Mouse (Mus musculus): ENCODE measurements around the gene Cadps2. TPM values are rescaled to one million over a fixed set of nuclear protein-coding genes. Genes with fewer than 3 reads are reported as not detected.

Gene Cadps2
- total and polyA plus RNA-seq, 3 experiments = 0.87 TPM; not detected in 2

DNA sequence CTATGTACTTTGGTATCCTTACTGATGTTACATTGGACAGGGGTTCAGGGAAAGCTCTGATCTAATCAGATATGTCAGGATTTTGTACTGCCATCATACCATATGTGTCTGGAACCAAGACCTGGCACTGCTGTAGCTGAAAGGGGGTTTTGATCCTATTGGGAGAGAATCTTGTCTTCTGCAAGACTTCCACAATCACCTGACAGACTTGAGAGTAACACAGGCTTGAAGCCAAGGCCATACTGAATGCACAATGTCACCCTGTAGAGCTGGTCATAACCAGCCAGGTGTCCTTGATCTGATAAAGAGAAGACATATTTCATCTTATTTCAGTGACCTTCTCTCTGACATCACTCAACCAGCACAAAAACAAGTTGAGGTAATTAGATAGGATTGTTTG is 30.8 kb upstream of the Cadps2 start:
- TF ChIP-seq POLR2AphosphoS5 (IDR thresholded peaks at IDR 0.05; ENCODE audit: insufficient replicate concordance, low read depth, low read length) (no peak), GATA2 (IDR thresholded peaks at IDR 0.05; ENCODE audit: borderline replicate concordance, low read depth, low read length) (no peak), TAL1 (conservative IDR thresholded peaks at IDR 0.05; ENCODE audit: low read depth, low read length) (no peak), CTCF (IDR thresholded peaks at IDR 0.05; ENCODE audit: low read depth, low read length) (no peak), GATA1 (IDR thresholded peaks at IDR 0.05; ENCODE audit: borderline replicate concordance, low read length) (no peak)

DNA sequence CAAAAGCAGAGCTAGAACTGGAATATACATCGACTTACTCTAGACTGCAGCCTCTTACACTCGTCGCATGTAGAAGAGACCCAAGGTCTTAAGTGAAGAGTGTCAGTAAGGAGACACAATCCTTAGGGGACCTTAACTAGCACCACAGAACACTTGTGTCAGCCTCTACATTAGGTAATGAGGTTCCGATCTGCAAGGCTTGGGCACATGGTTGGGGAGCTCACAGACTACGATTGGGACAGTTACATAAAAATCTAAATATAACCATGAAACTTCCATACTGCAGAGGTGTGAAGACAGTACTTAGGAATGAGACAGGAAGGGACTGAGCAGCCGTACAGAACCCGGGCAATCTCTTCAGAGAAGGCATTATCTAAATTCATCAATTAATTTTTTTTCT is 27.1 kb upstream of the Cadps2 start:
- Histone ChIP-seq H3K4me3 (ENCODE audit: low read depth, low read length) (no peak overlapping the region), H3K36me3 (replicated peaks) (no peaks in the 10 kb centered on the region), H3K27me3 (ENCODE audit: insufficient read depth, low read length) (no peaks in the 10 kb centered on the region), H3K4me1 (ENCODE audit: insufficient read depth, low read depth, low read length) (no peaks in the 10 kb centered on the region), H3K9me3 (replicated peaks) (no peaks in the 10 kb centered on the region)
- ATAC-seq (ENCODE audit: extremely low read depth, insufficient number of reproducible peaks, low FRiP score, poor library complexity, severe bottlenecking) = no peak
- no peak for TF ChIP-seq TAL1 (conservative IDR thresholded peaks at IDR 0.05; ENCODE audit: low read depth, low read length)
- TF ChIP-seq GATA2 (IDR thresholded peaks at IDR 0.05; ENCODE audit: borderline replicate concordance, low read depth, low read length) = no peak
- TF ChIP-seq CTCF (IDR thresholded peaks at IDR 0.05; ENCODE audit: low read depth, low read length) = no peak
- no peak for TF ChIP-seq POLR2AphosphoS5 (IDR thresholded peaks at IDR 0.05; ENCODE audit: insufficient replicate concordance, low read depth, low read length)
- TF ChIP-seq GATA1 (IDR thresholded peaks at IDR 0.05; ENCODE audit: borderline replicate concordance, low read length) = no peak
- DNase-seq (ENCODE audit: low spot score) = no peak

More for the DNA sequence above, 30.8 kb upstream of the Cadps2 start:
- Histone ChIP-seq H3K4me1 (ENCODE audit: insufficient read depth, low read depth, low read length) (no peaks in the 10 kb centered on the region), H3K27me3 (ENCODE audit: insufficient read depth, low read length) (no peaks in the 10 kb centered on the region), H3K36me3 (replicated peaks) (no peaks in the 10 kb centered on the region), H3K9me3 (replicated peaks) (no peaks in the 10 kb centered on the region), H3K4me3 (ENCODE audit: low read depth, low read length) (no peak overlapping the region)
- DNase-seq (ENCODE audit: low spot score) = no peak
- ATAC-seq (ENCODE audit: extremely low read depth, insufficient number of reproducible peaks, low FRiP score, poor library complexity, severe bottlenecking) = no peak

DNA sequence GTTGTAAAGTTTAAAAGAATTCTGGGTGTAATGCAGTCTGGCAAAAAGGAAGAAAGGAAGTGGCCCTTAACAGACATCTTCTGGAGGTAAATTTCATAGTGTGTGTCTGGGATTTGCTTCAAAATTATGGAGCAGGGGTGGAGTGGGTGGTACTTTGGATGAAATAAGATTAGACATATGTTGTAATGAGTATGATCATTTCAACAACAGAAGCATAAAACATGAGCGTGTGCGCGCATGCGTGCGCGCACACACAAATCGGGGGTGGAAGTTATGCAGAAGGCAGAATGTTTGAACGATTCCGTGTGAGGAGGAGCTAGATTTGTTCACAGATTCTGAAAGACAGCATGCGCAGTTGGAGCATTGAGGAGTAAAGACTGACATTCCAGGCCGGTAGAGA is 14.2 kb upstream of the Cadps2 start:
- Histone ChIP-seq H3K4me1 (ENCODE audit: insufficient read depth, low read depth, low read length) (no peaks in the 10 kb centered on the region), H3K4me3 (ENCODE audit: low read depth, low read length) (no peak overlapping the region), H3K36me3 (replicated peaks) (no peaks in the 10 kb centered on the region), H3K9me3 (replicated peaks) (no peaks in the 10 kb centered on the region), H3K27me3 (ENCODE audit: insufficient read depth, low read length) (no peaks in the 10 kb centered on the region)
- no peak for DNase-seq (ENCODE audit: low spot score)
- no peak for TF ChIP-seq CTCF (IDR thresholded peaks at IDR 0.05; ENCODE audit: low read depth, low read length)
- TF ChIP-seq GATA2 (IDR thresholded peaks at IDR 0.05; ENCODE audit: borderline replicate concordance, low read depth, low read length) = no peak
- no peak for TF ChIP-seq GATA1 (IDR thresholded peaks at IDR 0.05; ENCODE audit: borderline replicate concordance, low read length)
- TF ChIP-seq TAL1 (conservative IDR thresholded peaks at IDR 0.05; ENCODE audit: low read depth, low read length) = no peak
- TF ChIP-seq POLR2AphosphoS5 (IDR thresholded peaks at IDR 0.05; ENCODE audit: insufficient replicate concordance, low read depth, low read length) = no peak
- ATAC-seq (ENCODE audit: extremely low read depth, insufficient number of reproducible peaks, low FRiP score, poor library complexity, severe bottlenecking) = no peak

- ATAC-seq (ENCODE audit: extremely low read depth, insufficient number of reproducible peaks, low FRiP score, poor library complexity, severe bottlenecking) (no peak), DNase-seq (ENCODE audit: low spot score) (no peak)
- no peaks in the 10 kb centered on the region for H3K36me3 ChIP-seq (replicated peaks)
- no peaks in the 10 kb centered on the region for H3K4me1 ChIP-seq (ENCODE audit: insufficient read depth, low read depth, low read length)
- H3K4me3 ChIP-seq (ENCODE audit: low read depth, low read length) = no peak overlapping the region
- peaks cover 17% of the 10 kb centered on the region for H3K9me3 ChIP-seq (replicated peaks)
- H3K27me3 ChIP-seq (ENCODE audit: insufficient read depth, low read length) = no peaks in the 10 kb centered on the region
- no peak for TF ChIP-seq CTCF (IDR thresholded peaks at IDR 0.05; ENCODE audit: low read depth, low read length)
- no peak for TF ChIP-seq GATA2 (IDR thresholded peaks at IDR 0.05; ENCODE audit: borderline replicate concordance, low read depth, low read length)
- TF ChIP-seq POLR2AphosphoS5 (IDR thresholded peaks at IDR 0.05; ENCODE audit: insufficient replicate concordance, low read depth, low read length) = no peak
- no peak for TF ChIP-seq GATA1 (IDR thresholded peaks at IDR 0.05; ENCODE audit: borderline replicate concordance, low read length)
- no peak for TF ChIP-seq TAL1 (conservative IDR thresholded peaks at IDR 0.05; ENCODE audit: low read depth, low read length)
These were observed 780 bp upstream of the Cadps2 start for GRCm38 (mm10) chr6:23840001-23840400.

DNA sequence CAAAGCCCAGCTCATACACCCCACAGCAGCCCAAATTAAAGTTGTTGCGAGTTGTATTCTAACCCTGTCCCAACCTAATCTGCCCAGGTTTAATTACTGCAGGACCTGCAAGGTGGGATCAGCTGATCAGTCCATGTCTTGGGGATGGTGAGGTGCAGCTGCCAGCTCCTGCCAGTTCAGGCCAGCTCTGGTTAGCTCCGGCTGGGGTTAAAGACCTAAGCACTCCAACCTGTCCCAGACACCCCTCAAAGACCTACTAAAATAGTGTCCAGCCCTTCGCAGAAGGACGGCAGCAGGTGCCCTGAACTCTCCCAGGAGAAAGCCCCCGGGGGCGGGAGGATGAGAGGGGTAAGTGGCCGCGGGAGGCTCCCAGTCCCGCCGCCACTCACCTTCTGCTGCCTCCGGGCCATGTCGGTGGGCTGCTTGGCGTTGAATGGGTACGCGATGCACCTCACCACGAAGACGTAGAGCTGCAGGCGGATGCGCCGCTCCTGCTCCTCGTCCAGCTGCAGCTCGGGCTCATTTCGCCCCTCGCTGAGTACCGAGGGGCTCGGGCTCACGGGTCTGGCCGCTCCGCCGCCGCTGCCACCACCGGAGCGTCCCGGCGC is 716 bp downstream of the Cadps2 start:
- TF ChIP-seq CTCF (IDR thresholded peaks at IDR 0.05; ENCODE audit: low read depth, low read length) = no peak
- no peak for DNase-seq (ENCODE audit: low spot score)
- no peak for ATAC-seq (ENCODE audit: extremely low read depth, insufficient number of reproducible peaks, low FRiP score, poor library complexity, severe bottlenecking)
- Histone ChIP-seq H3K27me3 (ENCODE audit: insufficient read depth, low read length) (no peaks in the 10 kb centered on the region), H3K4me1 (ENCODE audit: insufficient read depth, low read depth, low read length) (no peaks in the 10 kb centered on the region), H3K4me3 (ENCODE audit: low read depth, low read length) (no peak overlapping the region; the same call in 1 of the 2 replicates), H3K9me3 (replicated peaks) (peaks cover 17% of the 10 kb centered on the region), H3K36me3 (replicated peaks) (no peaks in the 10 kb centered on the region)

DNA sequence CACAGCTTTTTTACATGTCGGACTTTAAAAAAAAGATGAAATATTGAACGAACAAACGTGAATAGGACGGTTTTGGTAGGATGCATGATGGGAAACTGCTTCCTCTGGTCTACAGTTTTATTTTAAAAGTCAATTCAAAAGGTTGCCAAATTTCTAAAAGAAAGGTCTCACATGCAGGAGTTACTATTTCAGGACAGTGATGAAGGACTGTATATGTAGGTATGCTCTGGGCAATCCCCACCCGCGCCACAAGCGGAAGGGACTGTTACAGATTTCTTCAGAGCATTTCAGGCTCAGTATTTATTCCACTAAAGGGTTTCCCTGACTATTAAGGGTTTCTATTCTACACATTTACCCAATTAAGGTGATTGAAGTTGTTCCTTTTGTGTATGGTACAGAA is 1.6 kb downstream of the Cadps2 start:
- DNase-seq (ENCODE audit: low spot score) = no peak
- TF ChIP-seq CTCF (IDR thresholded peaks at IDR 0.05; ENCODE audit: low read depth, low read length) (no peak), GATA1 (IDR thresholded peaks at IDR 0.05; ENCODE audit: borderline replicate concordance, low read length) (no peak)

DNA sequence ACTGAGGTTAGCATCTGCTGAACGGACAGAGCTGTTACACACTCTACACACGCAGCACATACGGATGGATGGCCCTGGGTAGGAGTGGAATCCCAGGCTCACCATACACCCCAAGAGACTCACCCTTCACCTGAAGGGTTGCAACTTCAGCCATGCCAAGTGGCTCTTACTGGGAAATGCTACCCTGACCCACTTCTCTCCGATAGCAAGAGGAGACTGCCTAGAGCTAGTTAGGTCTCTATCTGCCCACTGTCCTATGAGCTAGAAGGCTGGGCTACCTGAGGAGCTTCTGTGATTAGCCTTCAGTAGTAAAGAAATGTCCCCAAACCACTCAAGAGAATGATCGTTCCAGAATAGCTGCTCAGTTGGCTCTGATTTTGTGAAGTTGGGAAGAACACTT is 2.1 kb downstream of the Cadps2 start:
- H3K27me3 ChIP-seq (ENCODE audit: insufficient read depth, low read length) = no peaks in the 10 kb centered on the region
- no peaks in the 10 kb centered on the region for H3K4me1 ChIP-seq (ENCODE audit: insufficient read depth, low read depth, low read length)
- DNase-seq (ENCODE audit: low spot score) (no peak), ATAC-seq (ENCODE audit: extremely low read depth, insufficient number of reproducible peaks, low FRiP score, poor library complexity, severe bottlenecking) (no peak)
- peaks cover 17% of the 10 kb centered on the region for H3K9me3 ChIP-seq (replicated peaks)
- H3K36me3 ChIP-seq (replicated peaks) = no peaks in the 10 kb centered on the region
- H3K4me3 ChIP-seq (ENCODE audit: low read depth, low read length) = no peak overlapping the region
- TF ChIP-seq CTCF (IDR thresholded peaks at IDR 0.05; ENCODE audit: low read depth, low read length) (no peak), POLR2AphosphoS5 (IDR thresholded peaks at IDR 0.05; ENCODE audit: insufficient replicate concordance, low read depth, low read length) (no peak), TAL1 (conservative IDR thresholded peaks at IDR 0.05; ENCODE audit: low read depth, low read length) (no peak), GATA2 (IDR thresholded peaks at IDR 0.05; ENCODE audit: borderline replicate concordance, low read depth, low read length) (no peak), GATA1 (IDR thresholded peaks at IDR 0.05; ENCODE audit: borderline replicate concordance, low read length) (no peak)

More for the DNA sequence above, 1.6 kb downstream of the Cadps2 start:
- no peak overlapping the region for H3K4me3 ChIP-seq (ENCODE audit: low read depth, low read length)
- H3K36me3 ChIP-seq (replicated peaks) = no peaks in the 10 kb centered on the region
- H3K27me3 ChIP-seq (ENCODE audit: insufficient read depth, low read length) = no peaks in the 10 kb centered on the region
- no peaks in the 10 kb centered on the region for H3K4me1 ChIP-seq (ENCODE audit: insufficient read depth, low read depth, low read length)
- ATAC-seq (ENCODE audit: extremely low read depth, insufficient number of reproducible peaks, low FRiP score, poor library complexity, severe bottlenecking) = no peak
- peaks cover 17% of the 10 kb centered on the region for H3K9me3 ChIP-seq (replicated peaks)
